Mouse (Mus musculus) intestine, embryonic 16.5 days (tissue): Measurements from ENCODE around the gene Bpifb3. TPM values are rescaled to one million over a fixed set of nuclear protein-coding genes. Genes with fewer than 3 reads are reported as not detected.

Experiments used
- ATAC-seq: fragments of 200-750 bp; cut with Nextera tagmentation; 2 replicates; pipeline ENCODE4 v1.8.0; 2017; ENCODE audit warnings: moderate TSS enrichment, moderate library complexity
- H3K27ac ChIP-seq: fragments of 300-500 bp; sonication (generic); 2 replicates; pipeline ENCODE4 v1.5.1; 2014; ENCODE audit warnings: mild to moderate bottlenecking, low read length
- H3K27me3 ChIP-seq: fragments of 300-500 bp; sonication (generic); replicated peaks from 2 replicates; pipeline ENCODE4 v1.6.1; 2014; ENCODE audit warnings: low read length, control low read depth, mixed read lengths; ENCODE audit not compliant: control insufficient read depth, insufficient read depth
- H3K36me3 ChIP-seq: fragments of 300-500 bp; sonication (generic); 2 replicates; pipeline ENCODE4 v1.6.1; 2014; ENCODE audit warnings: low read length, control low read depth; ENCODE audit not compliant: control insufficient read depth, insufficient read depth
- H3K4me1 ChIP-seq: fragments of 300-500 bp; sonication (generic); 2 replicates; pipeline ENCODE4 v1.6.1; 2014; ENCODE audit warnings: low read length, control low read depth, mixed read lengths; ENCODE audit not compliant: control insufficient read depth, insufficient read depth
- H3K4me2 ChIP-seq: fragments of 300-500 bp; sonication (generic); 2 replicates; pipeline ENCODE4 v1.6.1; 2014; ENCODE audit warnings: low read depth, low read length, control low read depth
- H3K4me3 ChIP-seq: fragments of 300-500 bp; sonication (generic); 2 replicates; pipeline ENCODE4 v1.5.1; 2014; ENCODE audit warnings: mild to moderate bottlenecking, low read length
- H3K9ac ChIP-seq: fragments of 300-500 bp; sonication (generic); 2 replicates; pipeline ENCODE4 v1.6.1; 2014; ENCODE audit warnings: low read depth, low read length
- H3K9me3 ChIP-seq: fragments of 300-500 bp; sonication (generic); 2 replicates; pipeline ENCODE4 v1.6.1; 2016; ENCODE audit warnings: low read length, control low read depth; ENCODE audit not compliant: control insufficient read depth
- WGBS: fragments of 180-500 bp; shearing (Covaris S2); extraction: QIAGEN DNeasy Blood & Tissue Kit; methylation state at CpG from one replicate; pipeline ENCODE4 v1.1.7; 2014; 5-methylcytosine and 5-hydroxymethylcytosine counted together
- polyA plus RNA-seq: library from polyadenylated mRNA; unstranded; fragments of >200 nt; fragmentation: Nextera tagmentation; extraction: Ambion mirVana; gene quantifications from 2 replicates; pipeline ENCODE4 v1.2.1, GENCODE M21; 2015

Bpifb3 gene
- polyA plus RNA-seq, 1 experiment from 2014 or later: not detected

- Histone ChIP-seq H3K36me3 (no peaks in the 10 kb centered on the region), H3K4me2 (no peak overlapping the region), H3K4me1 (no peaks in the 10 kb centered on the region), H3K27me3 (no peaks in the 10 kb centered on the region), H3K9ac (no peak overlapping the region), H3K9me3 (no peaks in the 10 kb centered on the region), H3K27ac (no peak overlapping the region), H3K4me3 (no peak overlapping the region)
- WGBS: 69% methylated on average over 6 of the region's 6 CpGs
- no peak for ATAC-seq
These were observed 13.1 kb downstream of the Bpifb3 start for GRCm38 (mm10) chr2:153931125-153931524.

GRCm38 (mm10) chr2:153933311-153933710, 15.3 kb downstream of the Bpifb3 start:
- Histone ChIP-seq H3K4me1 (no peaks in the 10 kb centered on the region), H3K4me3 (no peak overlapping the region), H3K27me3 (no peaks in the 10 kb centered on the region), H3K27ac (no peak overlapping the region), H3K9ac (no peak overlapping the region), H3K4me2 (no peak overlapping the region), H3K9me3 (no peaks in the 10 kb centered on the region), H3K36me3 (no peaks in the 10 kb centered on the region)
- ATAC-seq: no peak
- 80% methylated on average over 6 of the region's 6 CpGs for WGBS

GRCm38 (mm10) chr2:153935348-153935747, 17.3 kb downstream of the Bpifb3 start:
- ATAC-seq: no peak
- no peaks in the 10 kb centered on the region for H3K4me1 ChIP-seq
- H3K27me3 ChIP-seq: no peaks in the 10 kb centered on the region
- H3K27ac ChIP-seq: no peak overlapping the region
- 85% methylated on average over 6 of the region's 6 CpGs for WGBS
- H3K9ac ChIP-seq: no peak overlapping the region
- no peak overlapping the region for H3K4me2 ChIP-seq
- no peaks in the 10 kb centered on the region for H3K9me3 ChIP-seq
- H3K36me3 ChIP-seq: no peaks in the 10 kb centered on the region
- no peak overlapping the region for H3K4me3 ChIP-seq

DNA sequence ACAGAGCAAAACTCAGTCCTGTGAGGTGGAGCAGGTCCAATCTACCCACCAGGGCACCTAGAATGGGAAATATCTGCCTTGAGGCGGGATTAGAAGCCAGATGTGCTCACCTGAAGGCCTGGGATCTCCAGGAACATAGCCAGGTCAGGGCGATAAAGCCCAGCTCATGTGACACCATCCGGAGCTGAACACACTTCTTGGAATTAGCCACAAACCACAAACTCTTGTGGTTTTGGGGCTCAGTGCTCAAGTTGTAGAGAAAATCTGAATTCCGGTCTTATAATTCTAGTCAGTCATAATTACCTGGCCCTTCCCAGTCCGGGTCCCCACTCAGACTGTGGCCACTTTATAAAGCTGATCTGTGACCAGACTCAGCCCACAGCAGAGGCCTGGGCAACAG, 19.8 kb downstream of the Bpifb3 start, which contains the start of gene Bpifb4:
Bpifb4 (plus strand) TSS at position 370 of the 400 bp plus-strand sequence.
- ATAC-seq: no peak
- H3K4me1 ChIP-seq: no peaks in the 10 kb centered on the region
- H3K27ac ChIP-seq: no peak within 1 kb of the TSS
- H3K36me3 ChIP-seq: no peaks in the 10 kb centered on the region
- H3K27me3 ChIP-seq: no peaks in the 10 kb centered on the region
- 83% methylated on average over 5 of the region's 5 CpGs for WGBS
- no peak within 1 kb of the TSS for H3K4me3 ChIP-seq
- H3K9ac ChIP-seq: no peak within 1 kb of the TSS
- no peaks in the 10 kb centered on the region for H3K9me3 ChIP-seq
- H3K4me2 ChIP-seq: no peak within 1 kb of the TSS

DNA sequence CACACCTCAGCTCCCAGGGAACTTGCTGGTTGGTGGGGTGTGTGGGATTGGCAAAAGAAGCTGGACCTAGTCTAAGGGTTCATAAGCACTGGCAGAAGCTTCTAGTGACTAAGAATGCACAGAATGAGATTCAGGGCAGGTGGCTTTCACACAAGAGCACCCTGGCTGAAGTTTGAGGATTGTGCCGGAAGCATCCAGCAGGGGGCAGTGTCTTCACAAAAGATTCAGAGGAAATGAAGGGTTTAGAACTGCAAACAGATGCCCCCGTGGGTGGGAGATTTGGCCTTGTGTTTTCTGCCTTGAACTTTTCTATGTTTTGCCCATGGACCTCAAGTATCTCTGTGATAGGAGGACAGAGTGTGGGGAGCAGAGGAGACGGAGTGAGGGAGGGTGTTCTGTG, 25.5 kb downstream of the Bpifb3 start:
- no peak overlapping the region for H3K27ac ChIP-seq
- no peak for ATAC-seq
- no peak overlapping the region for H3K4me3 ChIP-seq
- no peak overlapping the region for H3K4me2 ChIP-seq
- H3K36me3 ChIP-seq: no peaks in the 10 kb centered on the region
- WGBS: 35% methylated on average over 3 of the region's 3 CpGs
- no peak overlapping the region for H3K9ac ChIP-seq
- no peaks in the 10 kb centered on the region for H3K9me3 ChIP-seq
- no peaks in the 10 kb centered on the region for H3K27me3 ChIP-seq
- H3K4me1 ChIP-seq: no peaks in the 10 kb centered on the region

DNA sequence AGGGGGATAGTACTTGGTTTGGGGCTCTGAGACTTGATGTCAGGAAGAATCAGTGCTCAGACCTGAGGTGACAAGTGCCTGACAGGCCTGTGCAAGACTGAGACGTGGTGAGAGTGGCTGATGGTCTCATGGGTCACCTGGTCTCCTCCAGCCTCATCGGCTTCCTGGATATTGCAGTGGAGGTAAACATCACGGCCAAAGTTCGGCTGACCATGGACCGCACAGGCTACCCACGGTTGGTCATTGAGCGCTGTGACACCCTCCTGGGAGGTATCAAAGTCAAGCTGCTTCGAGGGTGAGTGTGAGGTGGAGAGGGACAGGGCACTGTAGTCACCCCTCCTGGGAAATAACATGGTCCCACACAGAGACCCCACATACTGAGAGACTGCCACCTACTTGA, 26.5 kb downstream of the Bpifb3 start:
- no peak for ATAC-seq
- Histone ChIP-seq H3K27me3 (no peaks in the 10 kb centered on the region), H3K4me1 (no peaks in the 10 kb centered on the region), H3K4me3 (no peak overlapping the region), H3K27ac (no peak overlapping the region), H3K4me2 (no peak overlapping the region), H3K36me3 (no peaks in the 10 kb centered on the region), H3K9ac (no peak overlapping the region), H3K9me3 (no peaks in the 10 kb centered on the region)
- WGBS: 73% methylated on average over 8 of the region's 8 CpGs

- WGBS: 28% methylated on average over 6 of the region's 6 CpGs
- H3K9ac ChIP-seq: no peak overlapping the region
- H3K9me3 ChIP-seq: no peaks in the 10 kb centered on the region
- no peak overlapping the region for H3K4me2 ChIP-seq
- no peaks in the 10 kb centered on the region for H3K27me3 ChIP-seq
- H3K4me3 ChIP-seq: no peak overlapping the region
- no peaks in the 10 kb centered on the region for H3K36me3 ChIP-seq
- no peak overlapping the region for H3K27ac ChIP-seq
- H3K4me1 ChIP-seq: no peaks in the 10 kb centered on the region
- ATAC-seq: no peak
These were observed 34.9 kb downstream of the Bpifb3 start for GRCm38 (mm10) chr2:153952897-153953296.

DNA sequence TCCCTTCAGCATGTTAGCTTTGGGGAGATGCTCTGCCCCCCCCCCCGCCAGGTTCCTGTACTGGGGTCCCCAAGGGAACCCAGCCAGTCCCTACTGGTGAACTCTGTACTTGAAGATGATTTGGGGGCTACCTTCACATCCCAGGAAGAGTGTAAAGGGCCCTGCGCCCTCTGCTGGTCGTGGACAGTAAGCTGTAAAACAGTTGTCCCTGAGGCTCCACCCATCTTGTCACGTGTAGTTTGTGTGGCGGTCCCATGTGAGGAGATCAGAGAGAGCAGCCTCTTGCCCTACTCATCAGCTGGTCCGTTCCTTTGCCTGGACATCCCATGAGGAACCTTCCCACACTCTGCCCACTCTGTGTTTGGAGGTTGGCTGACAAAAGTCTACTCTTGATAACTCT, 35.8 kb downstream of the Bpifb3 start:
- Histone ChIP-seq H3K27me3 (no peaks in the 10 kb centered on the region), H3K27ac (no peak overlapping the region), H3K4me1 (no peaks in the 10 kb centered on the region), H3K36me3 (no peaks in the 10 kb centered on the region), H3K9me3 (no peaks in the 10 kb centered on the region), H3K4me3 (no peak overlapping the region), H3K9ac (no peak overlapping the region), H3K4me2 (no peak overlapping the region)
- WGBS: 10% methylated on average over 6 of the region's 6 CpGs
- 0 out of 2 replicates have a peak, but pooled peaks have one; percentile 28 for ATAC-seq

DNA sequence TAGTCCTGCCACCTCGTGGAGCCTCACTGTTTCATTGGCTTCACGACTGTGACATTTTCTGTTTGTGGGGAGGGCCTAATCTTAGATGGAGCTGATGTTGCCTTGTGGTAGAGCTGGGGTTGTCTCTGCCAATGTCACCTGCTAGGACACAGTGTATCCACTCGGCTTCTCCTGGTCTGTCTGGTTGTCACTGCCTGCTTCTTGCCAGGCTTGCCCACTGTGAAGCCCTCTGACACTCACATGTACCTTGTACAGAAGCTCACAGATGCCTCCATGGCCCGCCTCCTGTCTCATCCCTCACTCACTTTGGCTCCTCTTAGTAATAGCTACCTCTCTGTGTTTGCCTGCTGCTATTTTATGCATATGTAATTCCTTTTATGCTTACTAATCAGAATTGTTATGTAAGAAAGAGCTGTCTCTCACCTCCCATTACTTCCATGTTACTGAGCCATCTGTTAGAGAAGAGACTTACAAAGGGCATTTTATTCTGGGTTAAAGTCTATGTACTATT, 44.8 kb downstream of the Bpifb3 start:
- H3K36me3 ChIP-seq: no peaks in the 10 kb centered on the region
- WGBS: 67% methylated on average over 4 of the region's 4 CpGs
- H3K27ac ChIP-seq: no peak overlapping the region
- no peaks in the 10 kb centered on the region for H3K27me3 ChIP-seq
- no peak overlapping the region for H3K4me3 ChIP-seq
- H3K9ac ChIP-seq: no peak overlapping the region
- no peak for ATAC-seq
- H3K9me3 ChIP-seq: no peaks in the 10 kb centered on the region
- no peaks in the 10 kb centered on the region for H3K4me1 ChIP-seq
- no peak overlapping the region for H3K4me2 ChIP-seq

GRCm38 (mm10) chr2:153963334-153963733, 45.3 kb downstream of the Bpifb3 start:
- Histone ChIP-seq H3K27ac (no peak overlapping the region), H3K9ac (no peak overlapping the region), H3K27me3 (no peaks in the 10 kb centered on the region), H3K9me3 (no peaks in the 10 kb centered on the region), H3K36me3 (no peaks in the 10 kb centered on the region), H3K4me2 (no peak overlapping the region), H3K4me3 (no peak overlapping the region), H3K4me1 (no peaks in the 10 kb centered on the region)
- WGBS: 64% methylated on average over 1 of the region's 1 CpGs
- ATAC-seq: no peak
